Mouse (Mus musculus) brain, embryonic 14.5 days (tissue): ENCODE measurements around the gene Slc13a1.

Source experiments
- CTCF ChIP-seq: fragments of 200-500 bp; IDR thresholded peaks from 2 replicates; pipeline ENCODE4 v1.5.1; 2012; ENCODE audit warnings: inconsistent platforms, mild to moderate bottlenecking, moderate library complexity, borderline replicate concordance; ENCODE audit not compliant: insufficient read depth, insufficient read length; ENCODE audit errors: extremely low read depth
- POLR2A ChIP-seq: fragments of 200-500 bp; IDR thresholded peaks from 2 replicates; pipeline ENCODE4 v1.6.1; 2012; ENCODE audit warnings: mild to moderate bottlenecking, inconsistent platforms, borderline replicate concordance; ENCODE audit not compliant: poor library complexity, insufficient read depth, insufficient read length, severe bottlenecking; ENCODE audit errors: extremely low read depth

DNA sequence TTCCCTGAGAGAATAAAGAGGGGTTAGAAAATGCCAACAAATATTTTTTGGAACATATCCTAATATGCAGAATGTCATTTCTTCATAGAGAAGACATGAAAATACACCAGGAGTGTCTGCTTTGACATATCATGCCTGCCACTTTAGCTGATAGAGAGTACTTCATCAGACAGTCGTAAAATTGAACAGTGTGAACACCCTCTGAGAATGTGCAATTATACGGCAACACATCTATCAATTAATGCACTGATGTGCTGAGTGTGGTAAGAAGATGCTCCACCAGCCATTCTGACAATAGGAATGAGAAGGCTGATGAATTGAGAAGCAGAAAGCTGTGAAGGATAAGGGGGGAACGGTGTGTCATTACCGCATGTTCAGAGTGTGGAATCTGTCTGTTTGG, 95.1 kb downstream of the Slc13a1 start:
- no peak for TF ChIP-seq CTCF
- TF ChIP-seq POLR2A = no peak
